33 mouse cellular contexts compared by ENCODE assay signal in the genomic region with DNA sequence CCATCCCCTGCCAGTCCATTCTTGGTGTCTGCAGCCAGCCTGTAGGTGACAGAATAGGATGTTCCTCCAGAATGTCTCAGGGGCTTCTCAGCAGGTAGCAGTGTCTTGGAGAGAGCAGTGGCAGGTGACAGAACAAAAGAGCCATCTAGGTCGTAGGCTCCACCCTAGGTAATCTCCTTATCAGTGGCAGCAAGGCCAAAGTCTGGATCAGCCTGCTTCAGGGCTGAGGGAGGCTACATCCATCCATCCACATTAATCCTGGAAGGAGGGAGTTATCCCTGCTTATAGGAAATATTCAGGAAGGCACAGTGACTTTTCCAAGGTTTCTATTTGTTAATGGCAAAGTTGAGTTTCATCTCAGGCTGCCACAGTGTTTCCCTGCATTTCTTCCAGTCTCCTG. TPM values are rescaled to one million over a fixed set of nuclear protein-coding genes. Genes with fewer than 3 reads are reported as not detected.
"Had no signal": no experiment of that assay in that cellular context is flagged by ENCODE, and none has a peak within 500 bp of the region (broad histone marks: within the 10 kb centered on the region; RNA-seq: fewer than 3 reads in every experiment).

No protein-coding gene starts in this region.

- ATAC-seq: hindbrain, embryonic 16.5 days; hindbrain, postnatal 0 days; inflammation-experienced regulatory T-cells, adult 6 months had no signal

- H3K27me3 ChIP-seq: heart, embryonic 13.5 days; heart, embryonic 15.5 days; hindbrain, embryonic 12.5 days; hindbrain, embryonic 13.5 days; hindbrain, embryonic 15.5 days; kidney, embryonic 15.5 days had no signal

- H3K4me1 ChIP-seq: hindbrain, embryonic 10.5 days; hindbrain, embryonic 12.5 days; hindbrain, embryonic 13.5 days; hindbrain, embryonic 15.5 days had no signal

- H3K36me3 ChIP-seq: heart, embryonic 10.5 days; heart, embryonic 12.5 days; heart, embryonic 13.5 days; heart, embryonic 15.5 days; hindbrain, embryonic 10.5 days; hindbrain, embryonic 12.5 days; hindbrain, embryonic 13.5 days; hindbrain, embryonic 15.5 days; kidney, embryonic 15.5 days had no signal

- H3K27ac ChIP-seq: heart, embryonic 10.5 days; heart, embryonic 13.5 days; heart, embryonic 15.5 days; hindbrain, embryonic 10.5 days; hindbrain, embryonic 12.5 days; hindbrain, embryonic 13.5 days; hindbrain, embryonic 14.5 days; hindbrain, embryonic 15.5 days; hindbrain, postnatal 0 days; kidney, embryonic 15.5 days; kidney, postnatal 0 days; layer of hippocampus, adult 2 months; left cerebral cortex, adult 2 months had no signal

- H3K9ac ChIP-seq: heart, embryonic 12.5 days; heart, embryonic 13.5 days; heart, embryonic 15.5 days; hindbrain, embryonic 12.5 days; hindbrain, embryonic 13.5 days; hindbrain, embryonic 14.5 days; hindbrain, embryonic 15.5 days; kidney, embryonic 15.5 days had no signal

- H3K4me3 ChIP-seq: heart, embryonic 10.5 days; heart, embryonic 12.5 days; heart, embryonic 13.5 days; heart, embryonic 15.5 days; hindbrain, embryonic 10.5 days; hindbrain, embryonic 12.5 days; hindbrain, embryonic 13.5 days; hindbrain, embryonic 15.5 days; kidney, embryonic 15.5 days; layer of hippocampus, adult 2 months; left cerebral cortex, adult 2 months had no signal

- H3K4me2 ChIP-seq: heart, embryonic 11.5 days; heart, embryonic 12.5 days; heart, embryonic 13.5 days; heart, embryonic 15.5 days; hindbrain, embryonic 12.5 days; hindbrain, embryonic 13.5 days; hindbrain, embryonic 14.5 days; hindbrain, embryonic 15.5 days; kidney, embryonic 15.5 days had no signal

- DNase-seq: heart, postnatal 10 days; heart, postnatal 14 days; heart, postnatal 4 days; kidney, adult 11 months; kidney, adult 18-20 months; kidney, adult 2 months; kidney, adult 8-10 months; kidney, adult 9 months; kidney, postnatal 10 days; kidney, postnatal 14 days; kidney, postnatal 25 days; kidney, postnatal 36 days; kidney, postnatal 4 days; layer of hippocampus, adult 9-11 months; layer of hippocampus, postnatal 36 days had no signal

- H3K9me3 ChIP-seq: heart, embryonic 10.5 days; heart, embryonic 12.5 days; heart, embryonic 13.5 days; heart, embryonic 15.5 days; hindbrain, embryonic 10.5 days; hindbrain, embryonic 12.5 days; hindbrain, embryonic 13.5 days; hindbrain, embryonic 15.5 days; kidney, embryonic 15.5 days had no signal

RNA-seq across cellular contexts. Expression of a gene that starts 35.6 kb away (rescaled TPM):
- total RNA-seq: hematopoietic stem cell, adult 5-6 weeks had no signal
